Mouse (Mus musculus) adrenal gland, adult (tissue): ENCODE data around the gene Ckap2l.

Source experiments
- DNase-seq, 2 experiments: peaks; one replicate each; pipeline ENCODE4 v3.0.0; 2022 to 2023; ENCODE audit warnings: low spot score in 1 of 2; ENCODE audit not compliant: inconsistent age in 2 of 2

Ckap2l gene

GRCm38 (mm10) chr2:129236526-129236925 is 60.5 kb downstream of the Ckap2l start:
- DNase-seq: no peak

- no peak for DNase-seq
Measured at GRCm38 (mm10) chr2:129234731-129235130, 62.3 kb downstream of the Ckap2l start.

- DNase-seq: no peak
Measured at GRCm38 (mm10) chr2:129233803-129234477, 63.1 kb downstream of the Ckap2l start.

GRCm38 (mm10) chr2:129233218-129233617 is 63.8 kb downstream of the Ckap2l start:
- DNase-seq: no peak

- peak; percentile 23 to 54 for DNase-seq
Measured at GRCm38 (mm10) chr2:129232484-129232883, 64.5 kb downstream of the Ckap2l start.

- no peak for DNase-seq
Measured at GRCm38 (mm10) chr2:129232023-129232422, 65.0 kb downstream of the Ckap2l start.

- DNase-seq: no peak
Measured at GRCm38 (mm10) chr2:129229316-129229715, 67.7 kb downstream of the Ckap2l start.

GRCm38 (mm10) chr2:129228571-129228970 is 68.4 kb downstream of the Ckap2l start:
- no peak for DNase-seq

- no peak for DNase-seq
Measured at GRCm38 (mm10) chr2:129227709-129228108, 69.3 kb downstream of the Ckap2l start.

GRCm38 (mm10) chr2:129227011-129227529 is 69.9 kb downstream of the Ckap2l start:
- no peak for DNase-seq

GRCm38 (mm10) chr2:129226296-129226851 is 70.6 kb downstream of the Ckap2l start:
- peak; percentile 27 to 52 for DNase-seq

GRCm38 (mm10) chr2:129225251-129225819 is 71.7 kb downstream of the Ckap2l start:
- DNase-seq: no peak

- no peak for DNase-seq
Measured at GRCm38 (mm10) chr2:129224178-129224577, 72.8 kb downstream of the Ckap2l start.

- no peak for DNase-seq
Measured at GRCm38 (mm10) chr2:129221097-129221632, 75.8 kb downstream of the Ckap2l start.

- DNase-seq: no peak
Measured at GRCm38 (mm10) chr2:129218537-129219105, 78.4 kb downstream of the Ckap2l start.
